Mouse (Mus musculus) ES-E14 (cell line): ENCODE data around the gene Rfxank. TPM values are rescaled to one million over a fixed set of nuclear protein-coding genes. Genes with fewer than 3 reads are reported as not detected.

Source experiments
- DNase-seq: peaks from one replicate; pipeline ENCODE4 v3.0.0-alpha.2; 2013; ENCODE audit warnings: low read depth, low spot score
- H3K27ac ChIP-seq: 2 replicates; pipeline ENCODE4 v1.5.1; 2012; ENCODE audit warnings: low read depth, mild to moderate bottlenecking, low read length, moderate library complexity, mixed read lengths; ENCODE audit not compliant: poor library complexity, insufficient read depth, severe bottlenecking
- H3K36me3 ChIP-seq: 2 replicates; pipeline ENCODE4 v1.6.1; 2012; ENCODE audit warnings: mild to moderate bottlenecking, low read length, moderate library complexity, mixed read lengths; ENCODE audit not compliant: control insufficient read depth, poor library complexity, insufficient read depth, severe bottlenecking
- H3K4me1 ChIP-seq, 2 experiments: fragments of 150-350 bp in 1 of 2; sonication (generic) in 1 of 2; 2 replicates each; pipeline ENCODE4 v1.6.1; 2012; ENCODE audit warnings: low read length in 2 of 2, mild to moderate bottlenecking in 1 of 2, mixed read lengths in 1 of 2; ENCODE audit not compliant: control insufficient read depth in 2 of 2, insufficient read depth in 2 of 2, poor library complexity in 1 of 2
- H3K4me3 ChIP-seq, 2 experiments: fragments of 150-350 bp in 1 of 2; sonication (generic) in 1 of 2; 2 replicates each; pipeline ENCODE4 v1.5.1; 2012; ENCODE audit warnings: low read length in 2 of 2, low read depth in 1 of 2, mild to moderate bottlenecking in 1 of 2, mixed read lengths in 1 of 2; ENCODE audit not compliant: insufficient read depth in 1 of 2, poor library complexity in 1 of 2, severe bottlenecking in 1 of 2
- H3K9ac ChIP-seq: 2 replicates; pipeline ENCODE4 v1.6.1; 2012; ENCODE audit warnings: low read depth, mild to moderate bottlenecking, low read length, mixed read lengths; ENCODE audit not compliant: poor library complexity, insufficient read depth, severe bottlenecking
- H3K9me3 ChIP-seq: fragments of 150-350 bp; sonication (generic); 2 replicates; pipeline ENCODE4 v1.6.1; 2012; ENCODE audit warnings: low read depth, mild to moderate bottlenecking, low read length; ENCODE audit not compliant: control insufficient read depth, insufficient read depth
- CHD2 ChIP-seq: IDR thresholded peaks from 2 replicates; pipeline ENCODE4 v1.6.1; 2014; ENCODE audit warnings: mild to moderate bottlenecking, low read depth, low read length, inconsistent platforms
- HCFC1 ChIP-seq: IDR thresholded peaks from 2 replicates; pipeline ENCODE4 v1.6.1; 2012; ENCODE audit warnings: low read length, inconsistent platforms, borderline replicate concordance; ENCODE audit not compliant: insufficient read depth
- MAFK ChIP-seq: IDR thresholded peaks from 2 replicates; pipeline ENCODE4 v1.6.1; 2014; ENCODE audit warnings: mild to moderate bottlenecking, low read depth, low read length, inconsistent platforms; ENCODE audit not compliant: insufficient read depth
- ZC3H11A ChIP-seq: IDR thresholded peaks from 2 replicates; pipeline ENCODE4 v1.6.1; 2012; ENCODE audit warnings: low read depth, mild to moderate bottlenecking, inconsistent platforms, low read length, borderline replicate concordance
- ZNF384 ChIP-seq: IDR thresholded peaks from 2 replicates; pipeline ENCODE4 v1.6.1; 2012; ENCODE audit warnings: low read depth, low read length, inconsistent platforms
- in situ Hi-C, 2 experiments: fragments of 600-800 bp; cut with MboI; formaldehyde crosslinking; loops; one replicate each; pipeline ENCODE4 v1.15.1; 2025; ENCODE audit warnings: low sequenced_read_pairs in 2 of 2, inconsistent platforms in 1 of 2; ENCODE audit not compliant: unreplicated experiment in 2 of 2
- total RNA-seq: library from RNA; depleted of rRNA; stranded (reverse); fragments of 300-350 nt; gene quantifications from 2 replicates; pipeline ENCODE4 v1.2.3, GENCODE M21; 2012

Gene Rfxank
- total RNA-seq, 1 experiment = 10.4 TPM

DNA sequence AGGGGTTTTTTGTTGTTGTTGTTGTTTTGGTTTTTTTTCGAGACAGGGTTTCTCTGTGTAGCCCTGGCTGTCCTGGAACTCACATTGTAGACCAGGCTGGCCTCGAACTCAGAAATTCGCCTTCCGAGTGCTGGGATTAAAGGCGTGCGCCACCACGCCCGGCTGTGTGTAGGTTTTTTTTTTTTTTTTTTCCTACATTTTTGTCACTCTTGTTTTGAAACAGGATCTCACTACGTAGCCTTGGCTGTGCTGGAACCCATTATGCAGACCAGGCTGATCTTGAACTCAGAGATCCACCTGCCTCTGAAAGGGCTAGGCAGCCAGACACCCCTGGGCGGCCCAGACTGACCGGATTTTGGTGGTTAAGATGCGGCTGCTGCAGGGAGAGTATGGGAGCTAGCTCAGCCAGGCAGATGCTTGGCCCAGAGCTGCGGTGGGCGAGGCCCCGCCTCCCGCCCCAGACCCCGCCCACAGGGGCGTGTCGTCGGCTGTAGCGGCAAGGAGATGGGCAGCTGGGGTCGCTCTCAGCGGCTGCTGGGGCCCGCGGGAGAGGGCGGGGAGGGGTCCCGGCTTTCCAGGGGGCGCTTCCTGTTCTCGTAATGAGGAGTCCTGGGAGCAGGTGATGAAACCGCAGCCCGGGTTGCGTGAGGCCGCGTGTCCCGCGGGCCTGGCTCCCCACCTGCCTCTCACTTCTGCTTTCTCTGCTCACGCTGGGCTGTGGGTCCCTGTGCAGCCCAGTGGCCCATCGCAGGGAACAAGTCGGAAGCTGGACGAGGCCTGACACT, 19.3 kb upstream of the Rfxank start:
- in situ Hi-C loops = no loop called here
- no peaks in the 10 kb centered on the region for H3K36me3 ChIP-seq
- TF ChIP-seq MAFK (no peak), HCFC1 (0 out of 2 replicates have a peak, but pooled peaks have one; percentile 21), CHD2 (no peak), ZC3H11A (no peak), ZNF384 (peak; percentile 88)
- H3K9ac ChIP-seq = peak overlapping the region; percentile 84
- peak overlapping the region; percentile 59 to 79 for H3K4me3 ChIP-seq
- H3K27ac ChIP-seq = peak overlapping the region; percentile 78; the same call in 1 of the 2 replicates
- H3K4me1 ChIP-seq = peaks cover 4 to 11% of the 10 kb centered on the region in 2 experiments
- peak; percentile 47 for DNase-seq
- no peaks in the 10 kb centered on the region for H3K9me3 ChIP-seq

DNA sequence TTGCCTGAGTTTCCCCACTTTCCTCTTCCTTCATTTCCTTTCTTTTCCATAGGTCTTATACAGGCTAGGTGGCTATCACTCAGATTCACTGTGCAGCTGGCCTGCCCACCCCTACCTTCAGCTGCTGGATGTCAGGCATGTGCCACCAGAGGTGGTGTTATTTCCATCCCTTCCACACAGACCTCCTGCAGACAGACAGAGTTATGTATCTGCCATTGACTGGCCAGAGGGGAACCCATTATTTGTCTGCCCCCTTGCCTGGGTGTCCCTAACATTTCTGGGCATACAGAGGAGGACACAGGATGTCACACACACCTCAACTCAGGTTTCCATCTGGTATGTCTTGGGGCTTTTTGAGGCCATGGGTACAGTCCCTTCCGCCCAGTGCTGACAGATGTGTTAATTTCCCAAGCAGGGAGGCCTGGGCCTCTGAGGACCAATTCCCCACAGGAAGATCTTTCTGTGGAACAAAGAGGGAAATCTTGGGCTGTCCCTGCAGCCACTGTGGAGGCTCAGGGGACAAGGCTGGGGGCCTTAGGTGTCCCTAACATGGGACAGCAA, 18.4 kb upstream of the Rfxank start:
- H3K9me3 ChIP-seq = no peaks in the 10 kb centered on the region
- no peak for DNase-seq
- no peaks in the 10 kb centered on the region for H3K36me3 ChIP-seq
- H3K4me1 ChIP-seq = peaks cover 7 to 14% of the 10 kb centered on the region in 2 experiments
- no peak overlapping the region for H3K4me3 ChIP-seq
- H3K27ac ChIP-seq = no peak overlapping the region
- no peak for TF ChIP-seq HCFC1
- TF ChIP-seq MAFK = no peak
- TF ChIP-seq ZC3H11A = no peak
- TF ChIP-seq ZNF384 = no peak
- H3K9ac ChIP-seq = no peak overlapping the region
- in situ Hi-C loops = no loop called here

DNA sequence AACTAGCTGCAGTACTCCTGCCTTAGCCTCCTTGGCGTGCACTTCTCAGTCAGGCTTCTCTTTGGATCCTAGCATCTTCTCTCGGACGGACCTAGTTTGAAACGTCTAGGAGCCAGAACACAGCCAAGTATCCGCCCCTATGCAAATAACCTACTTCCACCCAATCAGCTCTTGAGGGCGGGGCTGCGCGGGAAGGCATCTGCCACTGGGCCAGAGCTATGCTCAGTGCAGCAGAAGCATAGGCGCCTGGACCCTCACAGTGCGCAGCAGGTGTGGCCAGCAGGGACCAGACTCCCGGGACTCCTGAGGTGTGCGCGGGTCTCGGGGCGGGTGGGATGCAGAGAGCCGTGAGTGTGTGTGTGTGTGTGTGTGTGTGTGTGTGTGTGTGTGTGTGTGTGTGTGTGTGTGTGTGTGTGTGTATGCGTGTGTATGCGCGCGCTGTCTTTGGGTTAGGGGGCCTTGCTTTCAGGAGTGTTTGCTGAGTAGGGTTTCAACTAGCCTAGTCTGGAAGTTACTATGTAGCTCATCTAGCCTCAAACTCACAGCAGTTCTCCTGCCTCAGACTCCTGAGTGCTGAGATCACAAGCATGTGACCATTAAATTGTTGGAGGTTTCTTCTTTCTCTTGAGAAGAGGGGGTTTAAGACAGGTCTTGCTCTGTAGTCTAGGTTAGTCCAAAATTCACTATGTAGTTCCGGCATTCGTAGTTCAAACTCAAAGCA, 13.7 kb upstream of the Rfxank start:
- H3K9me3 ChIP-seq = no peaks in the 10 kb centered on the region
- H3K36me3 ChIP-seq = no peaks in the 10 kb centered on the region
- H3K27ac ChIP-seq = no peak overlapping the region
- TF ChIP-seq CHD2 (no peak), ZNF384 (no peak), ZC3H11A (no peak), HCFC1 (no peak), MAFK (no peak)
- H3K4me1 ChIP-seq = peaks cover 4 to 20% of the 10 kb centered on the region in 2 experiments; a peak in 2 of 4 replicates
- no peak overlapping the region for H3K9ac ChIP-seq
- peak overlapping the region; percentile 55 to 72 for H3K4me3 ChIP-seq
- in situ Hi-C loops = no loop called here
- DNase-seq = peak; percentile 77

GRCm38 (mm10) chr8:70150158-70150557, 11.2 kb upstream of the Rfxank start:
- Histone ChIP-seq H3K9me3 (no peaks in the 10 kb centered on the region), H3K36me3 (peaks cover 14% of the 10 kb centered on the region; the same call in 1 of the 2 replicates), H3K4me3 (peak overlapping the region in 1 of 2 experiments; percentile 33; a peak in 2 of 4 replicates), H3K27ac (peak overlapping the region; percentile 42; the same call in 1 of the 2 replicates), H3K4me1 (peaks cover 4 to 20% of the 10 kb centered on the region in 2 experiments; a peak in 2 of 4 replicates), H3K9ac (peak overlapping the region; percentile 19; the same call in 1 of the 2 replicates)
- DNase-seq = no peak
- no peak for TF ChIP-seq ZNF384
- TF ChIP-seq HCFC1 = no peak
- no peak for TF ChIP-seq MAFK
- no peak for TF ChIP-seq CHD2
- no peak for TF ChIP-seq ZC3H11A
- in situ Hi-C loops = no loop called here
